Mouse (Mus musculus): Measurements from ENCODE around the gene Pstk.

- no peak for TF ChIP-seq POLR2A (IDR thresholded peaks at IDR 0.05; ENCODE audit: control insufficient read depth, low read depth, low read length)
- TF ChIP-seq CTCF (IDR thresholded peaks at IDR 0.05; ENCODE audit: control insufficient read depth, insufficient read depth, insufficient replicate concordance, low read depth, low read length): no peak
These were observed 48.7 kb upstream of the Pstk start, which contains the start of gene Cuzd1 for GRCm38 (mm10) chr7:131322192-131322591.
